21 mouse cellular contexts compared by ENCODE assay signal in the genomic region with DNA sequence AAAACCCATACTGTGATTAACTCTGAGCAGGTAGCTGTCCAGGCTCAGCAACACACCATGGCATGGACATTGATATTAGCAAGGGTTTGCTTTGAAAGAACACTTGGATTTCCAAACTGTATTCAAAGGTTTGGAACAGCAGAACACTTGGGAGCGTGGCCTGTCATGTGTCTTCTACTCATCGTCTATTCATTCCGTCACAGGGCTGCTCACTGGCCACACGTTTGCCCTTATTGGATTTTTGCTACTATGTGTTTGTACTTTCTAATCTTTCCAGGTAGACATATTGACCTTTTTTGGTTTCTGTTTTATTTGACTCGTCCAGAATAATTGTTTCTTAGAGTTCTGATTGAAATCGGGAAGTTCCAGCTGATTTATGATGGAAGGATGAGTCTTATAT. TPM values are rescaled to one million over a fixed set of nuclear protein-coding genes. Genes with fewer than 3 reads are reported as not detected.
DNase-seq lines count a peak whose midpoint lies in the region; ATAC-seq and TF ChIP-seq lines count a peak whose summit lies in the region.
"Had no signal": no experiment of that assay in that cellular context is flagged by ENCODE, and none has a peak within 500 bp of the region (broad histone marks: within the 10 kb centered on the region; RNA-seq: fewer than 3 reads in every experiment).

No protein-coding gene starts in this region.

- ATAC-seq in liver, postnatal 0 days, result peak; percentile 62
- ATAC-seq in liver, embryonic 11.5 days (replicated peaks; ENCODE audit: low FRiP score), result no peak
- no peak for ATAC-seq in midbrain, embryonic 11.5 days (ENCODE audit: low FRiP score)
- ATAC-seq in midbrain, embryonic 13.5 days, result no peak
- ATAC-seq: activated CD4-positive, CD25-positive, alpha-beta regulatory T cell, adult 4 months; CD4-positive, CD25-positive, alpha-beta regulatory T cell, adult 4 months; Patski had no signal

- H3K4me3 ChIP-seq in liver, adult 2 months (ENCODE audit: insufficient read depth, low read depth, low read length), result no peak overlapping the region
- no peak overlapping the region for H3K4me3 ChIP-seq in liver, postnatal 0 days (ENCODE audit: low read depth, low read length)
- no peak overlapping the region for H3K4me3 ChIP-seq in liver, embryonic 11.5 days (ENCODE audit: low read depth, low read length)
- no peak overlapping the region for H3K4me3 ChIP-seq in midbrain, embryonic 11.5 days (ENCODE audit: low read depth, low read length)
- no peak overlapping the region for H3K4me3 ChIP-seq in midbrain, embryonic 13.5 days (replicated peaks)

- TF ChIP-seq EP300 in liver, postnatal 0 days (IDR thresholded peaks at IDR 0.05; ENCODE audit: low read depth), result no peak

- WGBS in liver, adult 2 months, result 17% methylated on average over 6 of the region's 6 CpGs
- 80% methylated on average over 6 of the region's 6 CpGs for WGBS in liver, postnatal 0 days (ENCODE audit: insufficient replicate concordance)
- WGBS in liver, embryonic 11.5 days, result 88% methylated on average over 6 of the region's 6 CpGs
- WGBS in midbrain, embryonic 11.5 days, result 95% methylated on average over 6 of the region's 6 CpGs
- WGBS in midbrain, embryonic 13.5 days, result 95% methylated on average over 6 of the region's 6 CpGs

- no peaks in the 10 kb centered on the region for H3K4me1 ChIP-seq in liver, adult 2 months (ENCODE audit: control insufficient read depth, insufficient read depth, low read length)
- no peaks in the 10 kb centered on the region for H3K4me1 ChIP-seq in liver, postnatal 0 days (ENCODE audit: insufficient read depth)
- no peaks in the 10 kb centered on the region for H3K4me1 ChIP-seq in liver, embryonic 11.5 days (replicated peaks; ENCODE audit: control insufficient read depth, insufficient read depth, low read length)
- H3K4me1 ChIP-seq in midbrain, embryonic 11.5 days (ENCODE audit: control insufficient read depth, insufficient read depth, low read length), result no peaks in the 10 kb centered on the region
- peaks cover 3% of the 10 kb centered on the region; the same call in 1 of the 2 replicates for H3K4me1 ChIP-seq in midbrain, embryonic 13.5 days (replicated peaks)

- peaks cover 2% of the 10 kb centered on the region; the same call in 1 of the 2 replicates for H3K79me2 ChIP-seq in liver, adult 2 months (ENCODE audit: control insufficient read depth, insufficient read depth, low read length)

- H3K27me3 ChIP-seq in liver, adult 2 months (ENCODE audit: control insufficient read depth, insufficient read depth, low read length), result no peaks in the 10 kb centered on the region
- H3K27me3 ChIP-seq in liver, postnatal 0 days (ENCODE audit: insufficient read depth, low read length), result no peaks in the 10 kb centered on the region
- no peaks in the 10 kb centered on the region for H3K27me3 ChIP-seq in liver, embryonic 11.5 days (replicated peaks; ENCODE audit: control insufficient read depth, insufficient read depth, low read length)
- H3K27me3 ChIP-seq in midbrain, embryonic 11.5 days (ENCODE audit: control insufficient read depth, insufficient read depth, low read length), result no peaks in the 10 kb centered on the region
- H3K27me3 ChIP-seq in midbrain, embryonic 13.5 days, result no peaks in the 10 kb centered on the region
- H3K27me3 ChIP-seq: CH12.LX, Patski had no signal

- DNase-seq in liver, adult 2 months (ENCODE audit: extremely low read depth, low read depth, low spot score), result peak; percentile 54
- no peak for DNase-seq in liver
- no peak for DNase-seq in liver, postnatal 0 days
- DNase-seq in liver, embryonic 11.5 days (ENCODE audit: low spot score), result no peak
- peak; percentile 68 for DNase-seq in midbrain, embryonic 11.5 days (ENCODE audit: low spot score, missing footprints)
- DNase-seq: adrenal gland, adult 2 months; adrenal gland, adult 8-10 months; adrenal gland, postnatal 10 days; adrenal gland, postnatal 14 days; adrenal gland, postnatal 25 days; adrenal gland, postnatal 36 days; B cell, adult 2 months; cerebellum, adult 11 months; cerebellum, adult 11-12 months; cerebellum, adult 18-20 months had no signal

- no peak overlapping the region for H3K27ac ChIP-seq in liver, adult 2 months (replicated peaks; ENCODE audit: insufficient read depth, low read depth, low read length)
- H3K27ac ChIP-seq in liver, postnatal 0 days (ENCODE audit: low read depth), result no peak overlapping the region
- no peak overlapping the region for H3K27ac ChIP-seq in liver, embryonic 11.5 days (ENCODE audit: low read depth, low read length)
- H3K27ac ChIP-seq in midbrain, embryonic 11.5 days (ENCODE audit: low read depth, low read length), result no peak overlapping the region
- no peak overlapping the region for H3K27ac ChIP-seq in midbrain, embryonic 13.5 days

- no peak overlapping the region for H3K4me2 ChIP-seq in liver, postnatal 0 days (ENCODE audit: low read depth, low read length)
- H3K4me2 ChIP-seq in liver, embryonic 11.5 days, result no peak overlapping the region
- H3K4me2 ChIP-seq in midbrain, embryonic 11.5 days, result no peak overlapping the region
- no peak overlapping the region for H3K4me2 ChIP-seq in midbrain, embryonic 13.5 days (replicated peaks)

- H3K9me3 ChIP-seq in liver, postnatal 0 days (ENCODE audit: low read length), result no peaks in the 10 kb centered on the region
- no peaks in the 10 kb centered on the region for H3K9me3 ChIP-seq in liver, embryonic 11.5 days (ENCODE audit: control insufficient read depth, low read length)
- H3K9me3 ChIP-seq in midbrain, embryonic 11.5 days (ENCODE audit: control insufficient read depth, low read length), result no peaks in the 10 kb centered on the region
- no peaks in the 10 kb centered on the region for H3K9me3 ChIP-seq in midbrain, embryonic 13.5 days
- H3K9me3 ChIP-seq: G1E had no signal

- H3K9ac ChIP-seq in liver, adult 2 months (ENCODE audit: low read depth, low read length), result no peak overlapping the region
- no peak overlapping the region for H3K9ac ChIP-seq in liver, postnatal 0 days (replicated peaks)
- no peak overlapping the region for H3K9ac ChIP-seq in liver, embryonic 11.5 days (ENCODE audit: low read depth, low read length)
- H3K9ac ChIP-seq in midbrain, embryonic 11.5 days (ENCODE audit: low read length), result no peak overlapping the region
- no peak overlapping the region for H3K9ac ChIP-seq in midbrain, embryonic 13.5 days (replicated peaks)

- no peak for TF ChIP-seq CTCF in liver, adult 2 months (IDR thresholded peaks at IDR 0.05; ENCODE audit: low read depth, low read length)
- no peak for TF ChIP-seq CTCF in liver, postnatal 0 days (IDR thresholded peaks at IDR 0.05; ENCODE audit: low read depth)

- peaks cover 5% of the 10 kb centered on the region; the same call in 1 of the 2 replicates for H3K36me3 ChIP-seq in liver, adult 2 months (ENCODE audit: control insufficient read depth, insufficient read depth, low read length)
- peaks cover 30% of the 10 kb centered on the region for H3K36me3 ChIP-seq in liver, postnatal 0 days (replicated peaks; ENCODE audit: insufficient read depth, low read length)
- H3K36me3 ChIP-seq in liver, embryonic 11.5 days (ENCODE audit: control insufficient read depth, insufficient read depth, low read length), result no peaks in the 10 kb centered on the region
- H3K36me3 ChIP-seq in midbrain, embryonic 11.5 days (ENCODE audit: control insufficient read depth, insufficient read depth, low read length), result peaks cover 3% of the 10 kb centered on the region; the same call in 1 of the 2 replicates
- H3K36me3 ChIP-seq in midbrain, embryonic 13.5 days, result peaks cover 13% of the 10 kb centered on the region

- TF ChIP-seq POLR2A in liver, adult 2 months (IDR thresholded peaks at IDR 0.05; ENCODE audit: extremely low read depth, insufficient read depth, low read length), result no peak

RNA-seq across cellular contexts. Expression of gene Fbxo30, which starts 17.3 kb away (rescaled TPM):
- 8.1 and 9.9 TPM in 2 replicates for total RNA-seq in liver, adult 2 months (2014; rRNA removed)
- 1.3 and 1.5 TPM in 2 replicates for polyA plus RNA-seq in liver, adult 2 months (2012; rRNA removed)
- 19.5 TPM in 2 replicates for polyA plus RNA-seq in liver, postnatal 0 days (2015; fragmentation: Nextera tagmentation; extraction: Ambion mirVana)
- 28.7 and 31.1 TPM in 2 replicates for polyA plus RNA-seq in liver, embryonic 11.5 days (2014; fragmentation: Nextera tagmentation; extraction: Ambion mirVana)
- 40.9 and 46.6 TPM in 2 replicates for polyA plus RNA-seq in midbrain, embryonic 11.5 days (2014; fragmentation: Nextera tagmentation; extraction: Ambion mirVana)
- 31.8 and 34.9 TPM in 2 replicates for polyA plus RNA-seq in midbrain, embryonic 13.5 days (2015; fragmentation: Nextera tagmentation; extraction: Ambion mirVana)

RNA-seq across cellular contexts. Expression of gene Epm2a, which starts 44.8 kb away (rescaled TPM):
- total RNA-seq in liver, adult 2 months (2014; rRNA removed), result 6.2 and 6.7 TPM in 2 replicates
- polyA plus RNA-seq in liver, adult 2 months (2012; rRNA removed), result 2.9 and 5.6 TPM in 2 replicates
- 0.11 and 0.36 TPM in 2 replicates for polyA plus RNA-seq in liver, postnatal 0 days (2015; fragmentation: Nextera tagmentation; extraction: Ambion mirVana)
- polyA plus RNA-seq in liver, embryonic 11.5 days (2014; fragmentation: Nextera tagmentation; extraction: Ambion mirVana), result 0.26 and 0.36 TPM in 2 replicates
- 0.30 and 0.70 TPM in 2 replicates for polyA plus RNA-seq in midbrain, embryonic 11.5 days (2014; fragmentation: Nextera tagmentation; extraction: Ambion mirVana)
- polyA plus RNA-seq in midbrain, embryonic 13.5 days (2015; fragmentation: Nextera tagmentation; extraction: Ambion mirVana), result 0.71 and 1.6 TPM in 2 replicates
- total RNA-seq: CH12.LX had no signal
- polyA plus RNA-seq: activated CD4-positive, CD25-positive, alpha-beta regulatory T cell, adult 4 months; CD4-positive, CD25-positive, alpha-beta regulatory T cell, adult 4 months had no signal

Comparison
In these comparisons a context has a peak if more than half of its experiments do, and no peak if none do; other contexts are left out.
1. DNase-seq: peak in liver, adult 2 months (single experiment) and midbrain, embryonic 11.5 days (single experiment); none in liver (single experiment), liver, postnatal 0 days (single experiment) and liver, embryonic 11.5 days (single experiment).